Mouse (Mus musculus) midbrain, embryonic 10.5 days (tissue): ENCODE data around the gene Phf21b. TPM values are rescaled to one million over a fixed set of nuclear protein-coding genes. Genes with fewer than 3 reads are reported as not detected.

ENCODE experiments used
- polyA plus RNA-seq: library from polyadenylated mRNA; unstranded; fragments of >200 nt; fragmentation: Nextera tagmentation; extraction: Ambion mirVana; gene quantifications from 2 replicates; pipeline ENCODE4 v1.2.1, GENCODE M21; 2016

The Phf21b gene
- polyA plus RNA-seq, 1 experiment from 2014 or later, result 9.5 TPM

Other genes with a start within 250 kb of the Phf21b start
- 14.7 and 17.1 TPM in 2 replicates for gene Prr5, start 186.4 kb downstream of the Phf21b start, polyA plus RNA-seq
- 1.5 and 1.7 TPM in 2 replicates for gene Arhgap8, start 136.0 kb downstream of the Phf21b start, polyA plus RNA-seq
- gene Gm29666, start 64.0 kb upstream of the Phf21b start, polyA plus RNA-seq, result 0.96 and 1.1 TPM in 2 replicates
- gene Nup50, start 67.4 kb upstream of the Phf21b start, polyA plus RNA-seq, result 70.5 and 70.7 TPM in 2 replicates
- 10.1 and 10.8 TPM in 2 replicates for gene 5031439G07Rik, start 132.5 kb upstream of the Phf21b start, polyA plus RNA-seq
- gene Upk3a, start 161.1 kb upstream of the Phf21b start, polyA plus RNA-seq, result 0.16 TPM in 1 of 2 replicates, not detected in the other
- gene Fam118a, start 172.9 kb upstream of the Phf21b start, polyA plus RNA-seq, result 33.1 and 34.9 TPM in 2 replicates